Mouse (Mus musculus): ENCODE data around the gene Nmb. TPM values are rescaled to one million over a fixed set of nuclear protein-coding genes. Genes with fewer than 3 reads are reported as not detected.

Gene Nmb
- polyA plus RNA-seq, 1 experiment: 13.2 TPM

DNA sequence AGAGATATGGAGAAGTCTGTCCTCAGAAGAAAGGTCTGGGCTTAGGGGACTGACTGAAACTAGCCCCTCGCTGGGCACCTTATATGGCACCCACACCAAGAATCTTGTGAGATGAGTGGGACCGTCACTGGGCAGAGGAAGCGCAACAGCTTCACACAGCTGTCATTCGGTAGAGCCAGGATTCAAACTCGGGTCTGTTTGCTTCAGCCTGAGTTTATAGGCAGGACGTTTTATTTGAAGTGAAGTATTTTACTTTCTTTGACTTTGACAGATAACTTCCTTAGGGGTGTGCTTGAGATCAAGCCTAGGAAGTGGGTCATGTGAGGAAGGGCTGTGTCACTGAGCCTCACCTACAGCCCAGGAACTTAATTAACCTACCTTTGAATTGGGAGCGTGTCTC is 39.4 kb downstream of the Nmb start:
- peak overlapping the region; percentile 81 for H3K4me3 ChIP-seq (ENCODE audit: control insufficient read depth, low read depth, low read length)

DNA sequence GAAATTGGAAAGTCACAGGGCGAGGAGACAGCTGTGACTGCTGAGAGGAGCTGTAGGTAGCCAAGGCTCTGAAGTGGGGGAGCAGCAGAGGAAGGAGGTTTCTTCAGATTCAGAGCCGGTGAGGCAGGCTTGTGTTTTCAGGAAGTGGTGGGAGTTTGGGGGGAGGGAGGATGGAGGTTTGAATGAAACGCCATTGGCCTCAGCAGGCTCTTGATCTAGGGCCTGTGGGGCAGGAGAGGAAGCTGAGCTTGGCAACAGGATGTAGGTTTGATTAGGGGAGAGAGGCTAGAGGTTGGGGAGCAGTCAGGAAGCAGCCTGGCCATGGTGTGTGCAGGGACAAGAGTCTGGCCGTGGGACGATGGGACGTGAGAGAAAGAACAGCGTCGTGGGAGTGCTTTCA is 40.0 kb downstream of the Nmb start:
- no peaks in the 10 kb centered on the region; the same call in 1 of the 2 replicates for H3K4me1 ChIP-seq (ENCODE audit: control insufficient read depth, insufficient read depth, low read length)
- H3K27me3 ChIP-seq (ENCODE audit: control insufficient read depth, insufficient read depth, low read length): no peaks in the 10 kb centered on the region
- H3K27ac ChIP-seq (ENCODE audit: control insufficient read depth, insufficient read depth, low read depth, low read length): peak overlapping the region; percentile 37; the same call in 1 of the 2 replicates
- peak overlapping the region; percentile 81 for H3K4me3 ChIP-seq (ENCODE audit: control insufficient read depth, low read depth, low read length)
- peaks cover 5% of the 10 kb centered on the region for H3K36me3 ChIP-seq (ENCODE audit: control insufficient read depth, insufficient read depth, low read length)
- TF ChIP-seq CTCF (IDR thresholded peaks at IDR 0.05; ENCODE audit: control insufficient read depth, insufficient read depth, insufficient replicate concordance, low read depth, low read length) (no peak), POLR2A (IDR thresholded peaks at IDR 0.05; ENCODE audit: control insufficient read depth, low read depth, low read length) (no peak)

More for the DNA sequence above, 39.4 kb downstream of the Nmb start:
- no peak for TF ChIP-seq POLR2A (IDR thresholded peaks at IDR 0.05; ENCODE audit: control insufficient read depth, low read depth, low read length)
- no peak for TF ChIP-seq CTCF (IDR thresholded peaks at IDR 0.05; ENCODE audit: control insufficient read depth, insufficient read depth, insufficient replicate concordance, low read depth, low read length)
- Histone ChIP-seq H3K27ac (ENCODE audit: control insufficient read depth, insufficient read depth, low read depth, low read length) (peak overlapping the region; percentile 2; the same call in 1 of the 2 replicates), H3K4me1 (ENCODE audit: control insufficient read depth, insufficient read depth, low read length) (no peaks in the 10 kb centered on the region; the same call in 1 of the 2 replicates), H3K27me3 (ENCODE audit: control insufficient read depth, insufficient read depth, low read length) (no peaks in the 10 kb centered on the region), H3K36me3 (ENCODE audit: control insufficient read depth, insufficient read depth, low read length) (peaks cover 5% of the 10 kb centered on the region)

DNA sequence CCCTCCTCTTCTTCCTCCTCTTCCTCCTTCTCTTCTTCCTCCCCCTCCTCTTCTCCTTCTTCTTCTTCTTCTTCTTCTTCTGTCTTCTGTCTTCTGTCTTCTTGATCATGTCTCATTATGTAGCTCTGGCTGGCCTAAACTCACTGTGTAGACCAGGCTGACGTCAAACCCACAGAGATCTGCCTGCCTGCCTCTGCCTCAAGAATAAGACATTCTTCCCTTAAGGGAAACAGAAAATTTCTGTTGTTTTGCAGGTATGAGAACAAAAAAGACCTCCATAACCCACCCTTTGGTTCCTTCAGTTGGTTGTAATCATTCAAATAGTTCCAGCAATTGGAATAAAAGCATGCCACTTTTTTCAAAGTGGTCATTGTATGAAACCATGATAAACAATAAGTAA is 40.7 kb downstream of the Nmb start:
- TF ChIP-seq POLR2A (IDR thresholded peaks at IDR 0.05; ENCODE audit: control insufficient read depth, low read depth, low read length): no peak
- TF ChIP-seq CTCF (IDR thresholded peaks at IDR 0.05; ENCODE audit: control insufficient read depth, insufficient read depth, insufficient replicate concordance, low read depth, low read length): no peak
- Histone ChIP-seq H3K27me3 (ENCODE audit: control insufficient read depth, insufficient read depth, low read length) (no peaks in the 10 kb centered on the region), H3K4me1 (ENCODE audit: control insufficient read depth, insufficient read depth, low read length) (no peaks in the 10 kb centered on the region; the same call in 1 of the 2 replicates), H3K4me3 (ENCODE audit: control insufficient read depth, low read depth, low read length) (peak overlapping the region; percentile 69), H3K27ac (ENCODE audit: control insufficient read depth, insufficient read depth, low read depth, low read length) (no peak overlapping the region), H3K36me3 (ENCODE audit: control insufficient read depth, insufficient read depth, low read length) (peaks cover 5% of the 10 kb centered on the region)

DNA sequence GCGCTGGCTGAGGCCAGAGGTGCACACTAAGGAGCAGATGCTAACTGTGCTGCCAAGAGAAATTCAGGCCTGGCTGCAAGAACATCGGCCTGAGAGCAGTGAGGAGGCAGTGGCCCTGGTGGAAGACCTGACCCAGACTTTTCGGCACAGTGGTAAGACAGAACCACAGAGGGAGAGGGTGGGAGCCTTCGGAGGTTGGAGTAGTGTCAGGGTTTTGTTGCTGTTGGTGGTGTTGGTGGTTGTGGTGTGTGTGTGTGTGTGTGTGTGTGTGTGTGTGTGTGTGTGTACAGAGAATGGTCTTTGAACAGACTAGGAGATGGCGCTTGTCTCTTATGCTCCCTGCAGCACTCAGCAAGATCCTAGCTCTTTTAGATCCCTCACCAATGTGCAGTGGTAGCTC is 41.4 kb downstream of the Nmb start:
- Histone ChIP-seq H3K4me1 (ENCODE audit: control insufficient read depth, insufficient read depth, low read length) (no peaks in the 10 kb centered on the region; the same call in 1 of the 2 replicates), H3K36me3 (ENCODE audit: control insufficient read depth, insufficient read depth, low read length) (peaks cover 5% of the 10 kb centered on the region), H3K27ac (ENCODE audit: control insufficient read depth, insufficient read depth, low read depth, low read length) (peak overlapping the region; percentile 57; the same call in 1 of the 2 replicates), H3K4me3 (ENCODE audit: control insufficient read depth, low read depth, low read length) (peak overlapping the region; percentile 69), H3K27me3 (ENCODE audit: control insufficient read depth, insufficient read depth, low read length) (no peaks in the 10 kb centered on the region)
- no peak for TF ChIP-seq CTCF (IDR thresholded peaks at IDR 0.05; ENCODE audit: control insufficient read depth, insufficient read depth, insufficient replicate concordance, low read depth, low read length)
- TF ChIP-seq POLR2A (IDR thresholded peaks at IDR 0.05; ENCODE audit: control insufficient read depth, low read depth, low read length): no peak

DNA sequence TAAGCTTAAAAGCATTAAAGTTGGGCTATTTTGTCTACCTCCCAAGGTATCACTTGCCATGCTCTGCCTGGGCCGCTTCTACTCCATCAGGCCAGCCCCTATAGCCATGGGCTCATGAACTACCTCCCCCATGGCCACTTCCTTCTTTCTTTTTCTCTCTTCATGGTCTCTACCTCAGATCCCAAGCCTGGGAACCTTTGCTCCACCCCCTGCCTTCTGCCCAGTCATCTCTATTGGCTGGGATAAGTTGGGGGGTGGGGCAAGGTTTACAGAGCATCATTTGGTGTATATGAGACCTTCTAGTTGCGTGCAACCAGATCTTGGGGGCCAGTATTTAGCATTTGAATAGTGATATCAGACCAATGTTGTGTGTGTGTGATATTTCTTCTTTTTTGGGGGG is 42.4 kb downstream of the Nmb start:
- Histone ChIP-seq H3K27ac (ENCODE audit: control insufficient read depth, insufficient read depth, low read depth, low read length) (0 out of 2 replicates have a peak overlapping the region, but pooled peaks have one; percentile 27), H3K4me3 (ENCODE audit: control insufficient read depth, low read depth, low read length) (peak overlapping the region; percentile 69), H3K27me3 (ENCODE audit: control insufficient read depth, insufficient read depth, low read length) (no peaks in the 10 kb centered on the region), H3K4me1 (ENCODE audit: control insufficient read depth, insufficient read depth, low read length) (no peaks in the 10 kb centered on the region; the same call in 1 of the 2 replicates), H3K36me3 (ENCODE audit: control insufficient read depth, insufficient read depth, low read length) (peaks cover 3% of the 10 kb centered on the region)
- no peak for TF ChIP-seq POLR2A (IDR thresholded peaks at IDR 0.05; ENCODE audit: control insufficient read depth, low read depth, low read length)
- TF ChIP-seq CTCF (IDR thresholded peaks at IDR 0.05; ENCODE audit: control insufficient read depth, insufficient read depth, insufficient replicate concordance, low read depth, low read length): no peak

DNA sequence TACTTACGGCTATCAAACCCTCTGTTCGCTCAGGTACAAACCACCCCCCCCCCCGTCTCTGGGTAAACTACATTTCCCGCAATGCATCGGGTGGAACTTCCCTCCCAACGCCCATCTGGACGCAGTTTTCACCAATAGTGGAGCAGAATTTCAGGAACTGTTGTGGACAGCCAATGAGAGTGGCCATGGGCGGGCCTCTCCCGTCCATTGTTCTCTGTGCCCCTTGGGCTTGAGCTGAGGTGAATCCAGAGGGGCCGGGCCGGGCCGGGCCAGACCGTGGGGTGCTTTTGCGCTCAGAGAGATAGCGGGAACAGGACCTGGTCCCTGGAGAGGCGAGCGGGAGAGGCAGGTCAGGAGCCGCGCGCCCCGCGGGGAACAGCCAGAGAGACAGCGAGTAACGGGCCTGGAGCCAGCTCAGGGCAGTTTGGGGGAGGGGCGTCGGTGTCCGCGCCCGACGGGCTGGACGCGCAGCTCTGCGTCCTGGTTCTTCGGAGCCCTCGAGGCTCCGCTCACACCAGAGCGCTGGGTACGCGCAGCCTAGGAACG is 44.1 kb downstream of the Nmb start, which contains the start of gene Zscan2:
Zscan2 (plus strand) TSS at position 192 of the 546 bp plus-strand sequence.
- TF ChIP-seq CTCF (IDR thresholded peaks at IDR 0.05; ENCODE audit: control insufficient read depth, insufficient read depth, insufficient replicate concordance, low read depth, low read length) (no peak), POLR2A (IDR thresholded peaks at IDR 0.05; ENCODE audit: control insufficient read depth, low read depth, low read length) (peak; percentile 58; the same call in 1 of the 2 replicates)
- Histone ChIP-seq H3K4me3 (ENCODE audit: control insufficient read depth, low read depth, low read length) (peak within 1 kb of the TSS; percentile 91), H3K4me1 (ENCODE audit: control insufficient read depth, insufficient read depth, low read length) (peaks cover 2% of the 10 kb centered on the region; the same call in 1 of the 2 replicates), H3K36me3 (ENCODE audit: control insufficient read depth, insufficient read depth, low read length) (peaks cover 3% of the 10 kb centered on the region), H3K27ac (ENCODE audit: control insufficient read depth, insufficient read depth, low read depth, low read length) (peak within 1 kb of the TSS; percentile 100), H3K27me3 (ENCODE audit: control insufficient read depth, insufficient read depth, low read length) (no peaks in the 10 kb centered on the region)

DNA sequence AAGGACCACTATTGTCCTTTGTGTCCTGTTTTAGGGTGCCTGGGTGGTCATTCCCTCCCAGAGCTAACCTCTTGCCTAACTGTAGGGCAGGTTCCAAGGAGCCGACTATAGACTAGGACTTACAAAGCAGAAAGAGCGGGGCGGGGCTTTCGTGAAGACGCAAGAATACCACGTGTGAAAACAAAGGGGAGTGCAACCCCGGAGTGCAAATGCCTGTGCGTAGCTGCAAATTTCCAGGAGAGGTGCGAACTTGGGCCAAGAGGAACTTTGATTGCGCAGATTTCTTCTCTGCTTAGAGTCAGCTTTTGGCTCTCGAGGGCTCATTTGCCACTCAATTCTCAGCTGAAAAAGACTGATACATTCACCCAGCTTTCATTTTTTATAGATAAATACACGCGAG is 44.6 kb downstream of the Nmb start:
- Histone ChIP-seq H3K36me3 (ENCODE audit: control insufficient read depth, insufficient read depth, low read length) (peaks cover 3% of the 10 kb centered on the region), H3K27ac (ENCODE audit: control insufficient read depth, insufficient read depth, low read depth, low read length) (peak overlapping the region; percentile 100), H3K27me3 (ENCODE audit: control insufficient read depth, insufficient read depth, low read length) (no peaks in the 10 kb centered on the region), H3K4me1 (ENCODE audit: control insufficient read depth, insufficient read depth, low read length) (peaks cover 2% of the 10 kb centered on the region; the same call in 1 of the 2 replicates), H3K4me3 (ENCODE audit: control insufficient read depth, low read depth, low read length) (peak overlapping the region; percentile 91)
- no peak for TF ChIP-seq POLR2A (IDR thresholded peaks at IDR 0.05; ENCODE audit: control insufficient read depth, low read depth, low read length)
- no peak for TF ChIP-seq CTCF (IDR thresholded peaks at IDR 0.05; ENCODE audit: control insufficient read depth, insufficient read depth, insufficient replicate concordance, low read depth, low read length)

Data from testis, adult 2 months (tissue).